In genomic region chr11:111123324-111123723, GRCm38 (mm10) we compare ENCODE assay signal across 28 mouse cellular contexts. TPM values are rescaled to one million over a fixed set of nuclear protein-coding genes. Genes with fewer than 3 reads are reported as not detected.
DNase-seq lines count a peak whose midpoint lies in the region; ATAC-seq and TF ChIP-seq lines count a peak whose summit lies in the region.
"Had no signal": no experiment of that assay in that cellular context is flagged by ENCODE, and none has a peak within 500 bp of the region (broad histone marks: within the 10 kb centered on the region; RNA-seq: fewer than 3 reads in every experiment).

No protein-coding gene starts in this region.

- H3K9me3 ChIP-seq in kidney, embryonic 16.5 days (ENCODE audit: low read length) = no peaks in the 10 kb centered on the region
- H3K9me3 ChIP-seq: hindbrain, embryonic 12.5 days had no signal

- H3K4me2 ChIP-seq in kidney, embryonic 16.5 days (replicated peaks; ENCODE audit: low read depth, low read length) = no peak overlapping the region
- H3K4me2 ChIP-seq: heart, embryonic 11.5 days; hindbrain, embryonic 12.5 days had no signal

- peaks cover 4% of the 10 kb centered on the region; the same call in 1 of the 2 replicates for H3K4me1 ChIP-seq in kidney, adult 2 months (ENCODE audit: control insufficient read depth, insufficient read depth, low read length)
- peaks cover 17% of the 10 kb centered on the region; the same call in 1 of the 2 replicates for H3K4me1 ChIP-seq in kidney, embryonic 16.5 days (ENCODE audit: insufficient read depth, low read length)

- H3K4me3 ChIP-seq in gastrocnemius, adult 2 months = no peak overlapping the region
- no peak overlapping the region for H3K4me3 ChIP-seq in kidney, adult 2 months (ENCODE audit: insufficient read depth, low read depth, low read length)
- no peak overlapping the region for H3K4me3 ChIP-seq in kidney, embryonic 16.5 days (ENCODE audit: low read length)
- H3K4me3 ChIP-seq: erythroblast, embryonic 14.5 days; hindbrain, embryonic 12.5 days had no signal

- no peak for ATAC-seq in kidney, embryonic 16.5 days (ENCODE audit: low FRiP score, low TSS enrichment)
- ATAC-seq: forebrain, postnatal 0 days; hindbrain, postnatal 0 days had no signal

- H3K9ac ChIP-seq in kidney, embryonic 16.5 days (replicated peaks; ENCODE audit: low read length) = no peak overlapping the region
- H3K9ac ChIP-seq: forebrain, postnatal 0 days; hindbrain, embryonic 12.5 days; liver, embryonic 14.5 days had no signal

- no peak for TF ChIP-seq CTCF in gastrocnemius, adult 2 months (IDR thresholded peaks at IDR 0.05)
- no peak for TF ChIP-seq CTCF in kidney, adult 2 months (conservative IDR thresholded peaks at IDR 0.05; ENCODE audit: insufficient read depth, insufficient read length, low read depth, low read length)

- intact Hi-C loops in gastrocnemius, adult 2 months (cut with DNase I) = no loop called here
- intact Hi-C loops in gastrocnemius, postnatal 36 days (cut with DNase I) = no loop called here

- DNase-seq in gastrocnemius, adult 2 months = peak; percentile 30
- no peak for DNase-seq in gastrocnemius, postnatal 36 days
- peak; percentile 71 for DNase-seq in kidney, adult 2 months
- DNase-seq in kidney, postnatal 25 days = peak; percentile 17 to 62
- DNase-seq in cerebellum, adult 9-10 months = no peak
- no peak for DNase-seq in lung, postnatal 4 days
- DNase-seq: adrenal gland, adult 8-10 months; cerebellum, adult 8-10 months; forebrain, postnatal 0 days; gastrocnemius, postnatal 25 days; heart, adult 18-20 months; heart, postnatal 36 days; layer of hippocampus, postnatal 36 days; left cerebral cortex, postnatal 4 days; lung, adult 2 months; lung, postnatal 10 days; midbrain, embryonic 14.5 days; thymus, adult 18-20 months; thymus, postnatal 25 days had no signal

- no peaks in the 10 kb centered on the region for H3K36me3 ChIP-seq in kidney, adult 2 months (ENCODE audit: control insufficient read depth, insufficient read depth, low read length)
- no peaks in the 10 kb centered on the region for H3K36me3 ChIP-seq in kidney, embryonic 16.5 days (ENCODE audit: insufficient read depth, low read length)
- H3K36me3 ChIP-seq: G1E; hindbrain, embryonic 12.5 days had no signal

- H3K27ac ChIP-seq in gastrocnemius, adult 2 months = peak overlapping the region; percentile 57
- H3K27ac ChIP-seq in kidney, adult 2 months (ENCODE audit: insufficient read depth, low read depth, low read length) = no peak overlapping the region
- H3K27ac ChIP-seq in kidney, embryonic 16.5 days (ENCODE audit: low read length) = no peak overlapping the region
- H3K27ac ChIP-seq: hindbrain, embryonic 12.5 days; hindbrain, postnatal 0 days; kidney, postnatal 0 days; liver, embryonic 14.5 days; stomach, postnatal 0 days had no signal

- WGBS in kidney, adult 2 months = 39% methylated on average over 4 of the region's 4 CpGs
- WGBS in kidney, embryonic 16.5 days = 32% methylated on average over 4 of the region's 4 CpGs

- H3K27me3 ChIP-seq in kidney, adult 2 months (replicated peaks; ENCODE audit: control insufficient read depth, insufficient read depth, low read length) = no peaks in the 10 kb centered on the region
- no peaks in the 10 kb centered on the region for H3K27me3 ChIP-seq in kidney, embryonic 16.5 days (ENCODE audit: insufficient read depth, low read length)
- H3K27me3 ChIP-seq: hindbrain, embryonic 12.5 days had no signal

- TF ChIP-seq POLR2A in kidney, adult 2 months (IDR thresholded peaks at IDR 0.05; ENCODE audit: low read depth, low read length) = no peak

RNA-seq across cellular contexts. Expression of gene Kcnj2, which starts 57.4 kb away (rescaled TPM):
- total RNA-seq in gastrocnemius, adult 2 months (2021) = 10 to 100 TPM; 33.9 to 57.3 TPM
- total RNA-seq in gastrocnemius, postnatal 36 days (2021) = 10 to 100 TPM; 29.8 to 46.5 TPM
- polyA plus RNA-seq in kidney, adult 2 months (2012; rRNA removed) = 0.73 and 1.1 TPM in 2 replicates
- polyA plus RNA-seq in kidney, embryonic 16.5 days (2015; fragmentation: Nextera tagmentation; extraction: Ambion mirVana) = 1.6 TPM in 2 replicates
- polyA plus RNA-seq: erythroblast, embryonic 14.5 days; G1E had no signal

Comparison
In these comparisons a context has a peak if more than half of its experiments do, and no peak if none do; other contexts are left out.
1. DNase-seq: peak in gastrocnemius, adult 2 months (single experiment), kidney, adult 2 months (single experiment) and kidney, postnatal 25 days (2 of 2); none in gastrocnemius, postnatal 36 days (0 of 2), cerebellum, adult 9-10 months (single experiment) and lung, postnatal 4 days (0 of 2).